Mouse (Mus musculus) cortical plate, adult 2 months (tissue): ENCODE measurements around the gene Gm17571.

ENCODE experiments used
- CTCF ChIP-seq: fragments of 200-500 bp; IDR thresholded peaks from 2 replicates; pipeline ENCODE4 v1.5.1; 2011; ENCODE audit warnings: mild to moderate bottlenecking, control low read depth, low read length; ENCODE audit not compliant: insufficient read depth; ENCODE audit errors: extremely low read depth
- POLR2A ChIP-seq: fragments of 200-500 bp; IDR thresholded peaks from 2 replicates; pipeline ENCODE4 v1.6.1; 2011; ENCODE audit warnings: mild to moderate bottlenecking, low read length, control low read depth; ENCODE audit not compliant: insufficient read depth; ENCODE audit errors: extremely low read depth

DNA sequence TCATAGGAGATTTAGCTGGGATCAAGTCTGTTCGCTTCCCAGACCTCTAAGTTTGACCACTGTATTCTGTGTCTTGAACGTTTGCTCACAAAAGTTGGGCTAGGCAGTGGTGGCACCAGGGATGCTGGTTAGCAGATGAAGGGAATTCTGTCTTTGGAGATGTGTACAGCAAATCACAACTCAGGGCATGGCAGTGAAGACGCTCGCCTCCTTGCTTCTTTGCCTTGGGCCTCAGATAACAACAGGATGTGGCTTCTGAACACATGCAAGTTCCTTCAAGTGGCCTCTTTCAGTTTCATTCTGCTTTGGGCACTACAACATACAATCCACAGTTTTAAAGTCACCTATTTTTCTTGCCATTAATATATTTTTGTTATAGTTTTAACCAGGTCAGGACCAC is 19.8 kb upstream of the Gm17571 start:
- TF ChIP-seq POLR2A (no peak), CTCF (no peak)
